Mouse (Mus musculus): ENCODE measurements at regions not wholly inside any gene's neighbourhood (a gene's known extent, or its start where the extent isn't known, plus 50 kb on each side); places are given as distances from the start of the nearest gene placed in this dataset.

DNA sequence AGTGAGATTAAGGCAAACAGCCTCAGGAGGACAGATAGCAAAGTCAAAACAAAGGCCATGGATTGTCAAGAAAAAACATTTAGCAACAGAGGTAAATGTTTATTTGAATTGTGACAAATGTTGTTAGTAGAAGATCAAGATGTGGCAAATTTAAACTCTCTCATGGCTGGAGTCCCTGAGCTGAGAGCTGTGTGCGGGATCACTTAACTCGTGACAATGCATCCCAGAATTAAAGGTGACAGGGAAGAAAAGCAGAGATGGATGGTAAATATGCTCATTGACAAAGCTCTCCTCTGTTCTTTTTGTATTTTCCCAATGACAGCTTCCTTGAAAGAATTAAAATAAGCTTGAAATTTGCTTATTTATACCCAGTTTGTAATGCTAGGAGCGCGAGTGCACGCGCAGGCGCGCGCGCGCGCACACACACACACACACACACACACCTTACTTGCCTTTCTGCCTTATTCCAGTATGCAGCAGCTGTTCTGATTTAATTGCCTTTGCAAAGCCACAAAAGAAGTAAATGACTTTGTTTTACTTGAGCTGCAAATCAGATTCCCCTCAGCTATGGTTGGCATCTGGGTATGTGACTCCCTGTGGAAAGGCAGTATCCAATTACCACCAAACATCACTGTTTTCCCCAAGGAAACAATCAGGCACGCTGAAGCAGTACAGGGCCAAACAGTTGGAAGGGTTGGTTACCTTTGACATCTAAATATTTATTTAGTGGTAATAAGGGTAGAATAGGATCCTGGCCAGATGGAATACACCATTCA is 509.5 kb upstream of the Cblb start:
- TF ChIP-seq POLR2A (IDR thresholded peaks at IDR 0.05; ENCODE audit: low read depth, low read length) (no peak), CTCF (IDR thresholded peaks at IDR 0.05; ENCODE audit: borderline replicate concordance, insufficient read depth, low read length) (no peak)

All from embryonic fibroblast, embryonic 13.5 days (primary cell).